ENCODE assay signal across 16 mouse cellular contexts in the genomic region with DNA sequence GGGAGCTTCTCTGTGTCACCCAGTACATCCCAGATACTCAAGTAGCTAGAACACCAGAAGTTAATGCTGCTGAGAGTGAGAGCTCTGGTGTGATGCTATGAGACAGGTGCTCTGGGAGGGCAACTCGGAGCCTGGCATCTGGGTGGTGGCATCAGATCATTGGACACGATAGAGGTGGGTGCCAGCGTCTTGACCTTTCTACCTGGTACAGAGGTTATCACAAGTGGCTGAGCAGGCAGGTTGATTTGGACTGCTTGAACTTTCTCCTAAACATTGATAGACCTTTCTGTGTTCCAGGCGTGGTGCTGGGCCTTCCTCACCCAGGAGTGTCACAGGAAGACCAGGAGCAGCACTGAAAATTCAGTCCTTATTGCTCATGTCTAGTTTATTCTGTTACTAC.
"Had no signal": no experiment of that assay in that cellular context is flagged by ENCODE, and none has a peak within 500 bp of the region (broad histone marks: within the 10 kb centered on the region; RNA-seq: fewer than 3 reads in every experiment).

No protein-coding gene starts in this region.

- DNase-seq: retina, postnatal 1 day; right cerebral cortex, adult 18-20 months; right cerebral cortex, postnatal 14 days; right cerebral cortex, postnatal 25 days; right cerebral cortex, postnatal 4 days; spleen, adult 18-20 months; thymus, adult 18-20 months; thymus, adult 2 months; thymus, postnatal 14 days; thymus, postnatal 25 days; thymus, postnatal 36 days; thymus, postnatal 4 days had no signal

- H3K27me3 ChIP-seq: neural tube, embryonic 13.5 days; neural tube, embryonic 15.5 days; stomach, embryonic 15.5 days had no signal

- H3K4me3 ChIP-seq: neural tube, embryonic 13.5 days; neural tube, embryonic 15.5 days; stomach, embryonic 15.5 days had no signal

- H3K4me2 ChIP-seq: neural tube, embryonic 13.5 days; neural tube, embryonic 15.5 days; stomach, embryonic 15.5 days had no signal

- H3K4me1 ChIP-seq: neural tube, embryonic 13.5 days; neural tube, embryonic 15.5 days; stomach, embryonic 15.5 days had no signal

- H3K9ac ChIP-seq: neural tube, embryonic 13.5 days; neural tube, embryonic 15.5 days; stomach, embryonic 15.5 days had no signal

- H3K9me3 ChIP-seq: neural tube, embryonic 13.5 days; neural tube, embryonic 15.5 days; stomach, embryonic 15.5 days had no signal

- H3K27ac ChIP-seq: neural tube, embryonic 13.5 days; neural tube, embryonic 15.5 days; stomach, embryonic 15.5 days; stomach, postnatal 0 days had no signal
